Mouse (Mus musculus) embryo, embryonic 9.5 days (tissue): ENCODE measurements around the gene Fam49a.
"Not testable (repeated sequence)": the region's sequence is repeated elsewhere in the genome, so short reads cannot be mapped to it uniquely, and the experiment has no call there.

Experiments
- DNase-seq: peaks from one replicate; pipeline ENCODE4 v3.0.0-alpha.2; 2017; ENCODE audit errors: extremely low spot score

Gene Fam49a

GRCm38 (mm10) chr12:12261987-12262971 is at the start of gene Fam49a:
TSS of gene Fam49a (plus strand) at chr12:12262139.
- peak; percentile 86 for DNase-seq

- DNase-seq = no peak
Measured at GRCm38 (mm10) chr12:12213536-12213935, 48.4 kb upstream of the Fam49a start.

- no peak for DNase-seq
Measured at GRCm38 (mm10) chr12:12218947-12219346, 43.0 kb upstream of the Fam49a start.

- DNase-seq = no peak
Measured at GRCm38 (mm10) chr12:12220755-12221496, 41.0 kb upstream of the Fam49a start.

DNA sequence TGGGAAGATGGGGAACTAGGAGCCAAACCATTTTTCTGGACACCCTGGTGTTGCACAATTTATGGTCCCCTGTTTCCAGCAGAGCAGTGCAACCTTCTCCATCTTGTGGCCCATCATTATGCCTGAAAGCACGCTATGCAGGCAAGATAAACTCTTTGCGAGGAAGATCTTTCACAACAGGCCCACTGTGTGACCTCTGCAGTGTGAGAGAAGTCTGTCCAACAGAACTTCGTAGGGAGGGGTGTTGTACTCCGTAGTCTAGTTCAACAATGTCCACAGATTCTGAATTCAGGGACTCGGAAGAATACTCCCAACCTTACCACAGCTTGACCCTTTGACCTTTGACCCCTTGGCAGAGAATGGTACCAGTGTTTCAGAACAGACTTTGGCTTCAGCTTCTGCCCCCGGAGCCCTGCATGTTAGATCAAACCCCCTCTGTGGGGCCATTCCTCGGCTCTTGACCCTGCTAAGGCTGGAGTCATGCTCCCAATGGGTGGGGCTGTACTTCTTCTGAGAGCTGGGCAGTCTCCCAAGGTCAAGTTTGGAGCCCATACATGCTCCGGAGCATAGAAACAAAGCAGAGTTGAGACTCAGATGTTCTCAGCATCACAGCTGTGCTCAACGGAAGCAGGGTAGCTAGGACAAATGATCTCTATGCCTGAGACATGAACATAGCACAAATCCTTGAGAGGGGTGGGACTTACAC is 39.2 kb upstream of the Fam49a start:
- DNase-seq = peak; percentile 14

DNA sequence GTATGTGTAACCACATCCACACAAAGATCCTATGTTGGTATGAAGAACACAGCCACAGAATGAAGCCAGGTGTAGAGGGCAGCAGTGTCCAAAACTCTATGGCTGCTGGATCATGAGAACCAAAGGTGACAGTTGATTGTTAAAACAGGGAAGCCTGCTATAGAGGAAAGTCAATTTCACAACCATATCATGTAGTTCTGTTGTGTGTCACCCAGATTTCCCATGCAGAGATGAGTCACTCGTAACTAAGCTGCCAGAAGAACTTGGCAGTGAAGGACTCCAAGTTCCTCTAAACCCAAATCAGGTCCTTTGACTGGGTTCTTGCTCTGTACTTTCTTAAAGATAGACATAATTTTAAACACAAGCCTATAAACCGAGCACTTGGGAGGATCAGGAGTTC is 38.6 kb upstream of the Fam49a start:
- DNase-seq = no peak

DNA sequence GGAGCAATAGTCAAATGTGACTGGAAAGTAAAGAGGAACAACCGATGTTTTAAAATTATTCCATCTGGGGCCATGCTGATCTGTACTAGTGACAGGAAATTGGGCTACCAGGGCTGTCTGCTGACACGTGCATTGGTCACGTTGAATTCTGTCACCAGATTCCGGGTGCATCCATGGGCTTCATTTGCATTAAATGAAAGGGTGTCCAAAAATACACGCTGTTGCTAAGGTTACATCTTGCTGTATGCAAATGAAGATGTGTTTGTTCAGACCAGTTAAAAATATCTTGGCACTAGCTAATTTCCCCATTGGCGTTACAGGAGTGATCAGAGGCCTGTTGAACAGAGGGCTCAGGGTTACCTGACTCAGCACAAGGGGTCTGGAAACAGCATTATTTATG is 36.2 kb upstream of the Fam49a start:
- no peak for DNase-seq

DNA sequence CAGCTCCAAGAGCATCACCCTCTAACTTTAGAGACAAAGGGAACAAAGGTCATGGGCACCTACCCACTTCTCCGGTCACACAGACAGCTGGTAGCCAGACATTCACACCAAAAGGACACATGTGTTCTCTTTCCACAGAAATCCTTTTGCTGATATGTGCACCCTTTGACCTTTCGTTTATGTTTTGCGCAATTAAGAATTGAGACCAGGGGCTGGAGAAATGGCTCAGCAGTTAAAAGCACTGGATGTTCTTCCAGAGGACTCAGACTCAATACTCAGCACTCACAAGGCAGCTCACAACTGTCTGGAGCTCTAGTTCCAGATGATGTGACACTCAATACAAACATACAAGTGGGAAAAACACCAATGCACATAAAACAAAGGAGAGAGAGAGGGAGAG is 34.3 kb upstream of the Fam49a start:
- no peak for DNase-seq

DNA sequence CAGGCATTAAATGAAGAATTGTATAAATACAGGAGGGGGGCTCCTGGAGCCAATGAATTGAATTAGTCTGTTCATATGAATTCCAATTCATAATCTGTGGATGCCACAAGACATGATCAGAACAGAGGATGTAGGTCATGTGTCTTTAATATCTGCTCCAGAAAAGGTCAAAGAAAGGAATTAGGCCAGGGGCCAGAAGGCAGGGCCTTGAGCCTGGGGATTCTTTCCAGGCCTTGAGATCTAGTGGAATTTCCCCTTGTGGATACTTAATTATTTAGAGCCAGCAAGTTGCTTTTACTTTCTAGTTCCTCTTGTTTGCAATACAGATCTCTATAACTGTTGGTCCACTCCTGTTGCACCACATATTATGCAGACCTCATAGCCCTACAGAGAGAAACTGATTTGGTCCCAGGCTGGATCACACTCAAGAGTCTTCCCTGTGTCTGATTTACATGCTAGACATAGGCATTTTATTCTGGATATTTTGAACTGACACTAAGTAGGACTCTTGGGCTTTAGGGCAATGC is 31.8 kb upstream of the Fam49a start:
- DNase-seq = no peak

- no peak for DNase-seq
Measured at GRCm38 (mm10) chr12:12232097-12232496, 29.8 kb upstream of the Fam49a start.

DNA sequence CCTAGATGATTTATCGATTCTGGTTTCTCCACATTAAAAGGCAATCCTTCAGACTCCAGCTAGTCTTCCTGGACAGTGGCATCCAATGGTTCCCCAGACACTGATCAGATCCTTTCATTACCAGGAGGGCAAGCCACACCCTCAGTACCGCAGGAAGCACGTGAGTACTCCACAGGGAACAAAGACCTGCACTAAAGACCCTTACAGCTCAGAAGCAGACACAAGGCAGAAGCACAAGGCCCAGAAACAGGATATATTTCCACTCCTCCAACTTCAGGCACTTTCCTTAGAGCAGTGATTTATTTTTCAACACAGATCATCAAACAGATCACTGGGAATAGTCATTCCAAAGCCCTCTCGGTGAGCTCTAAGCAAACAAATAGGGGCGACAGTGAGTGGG is 25.0 kb upstream of the Fam49a start:
- peak; percentile 15 for DNase-seq

DNA sequence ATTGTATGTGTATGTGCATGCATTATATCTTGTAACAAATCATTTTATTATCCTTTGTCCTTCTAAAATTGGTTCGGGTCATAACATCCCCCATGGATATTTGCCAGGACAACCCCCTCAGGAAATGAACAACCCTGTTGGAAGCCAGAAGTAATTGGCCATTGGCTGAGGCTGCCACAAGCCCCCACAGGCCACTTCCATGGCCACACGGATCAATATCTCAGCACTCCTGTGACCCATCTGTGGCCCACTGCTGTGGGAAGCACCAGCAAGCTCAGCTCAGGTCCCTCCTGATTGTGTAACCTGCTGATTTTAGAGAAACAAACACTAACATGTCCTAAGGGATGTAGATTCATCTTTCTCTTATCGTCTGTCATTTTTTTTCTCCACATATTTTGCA is 22.4 kb upstream of the Fam49a start:
- no peak for DNase-seq

DNA sequence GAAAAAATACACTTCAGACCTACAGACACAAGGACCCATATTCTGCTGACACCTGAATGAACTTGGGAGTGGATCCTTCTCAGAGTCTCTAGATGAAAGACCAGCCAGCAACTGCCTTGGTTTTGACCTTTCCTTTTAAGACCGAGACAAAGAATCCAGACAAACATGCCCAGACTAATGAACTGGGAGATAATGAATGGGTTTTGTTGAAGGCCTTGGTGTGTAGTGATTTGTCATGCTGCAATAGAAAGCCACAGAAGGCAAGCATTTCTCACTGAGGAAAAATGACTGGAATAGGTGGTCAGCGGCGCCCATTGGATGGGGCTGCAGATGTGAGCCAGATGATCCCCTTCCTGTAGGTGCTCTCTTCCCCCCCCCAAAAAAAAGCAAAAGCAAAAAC is 18.8 kb upstream of the Fam49a start:
- DNase-seq = no peak

GRCm38 (mm10) chr12:12247023-12247422 is 14.9 kb upstream of the Fam49a start:
- not testable (repeated sequence) for DNase-seq

GRCm38 (mm10) chr12:12249521-12249920 is 12.4 kb upstream of the Fam49a start:
- no peak for DNase-seq

DNA sequence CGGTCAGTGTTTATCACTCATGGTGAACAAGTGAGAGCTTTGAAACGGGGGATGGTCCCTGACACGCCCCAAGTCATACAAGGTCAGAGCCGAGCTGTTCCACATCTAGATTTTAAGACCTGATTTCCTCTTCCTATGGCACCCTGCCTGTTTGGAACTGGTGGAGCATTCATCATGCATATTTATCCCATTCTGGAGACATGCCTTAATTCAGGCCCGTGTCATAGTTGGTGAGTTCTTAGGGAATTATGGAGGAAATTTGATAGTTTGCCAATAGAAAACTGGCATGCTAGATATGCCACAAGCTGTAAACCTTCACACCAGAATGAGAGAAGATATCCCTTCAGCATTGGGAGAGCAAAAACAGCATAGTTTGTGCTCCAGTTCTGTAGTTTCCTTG is 8.4 kb upstream of the Fam49a start:
- no peak for DNase-seq

DNA sequence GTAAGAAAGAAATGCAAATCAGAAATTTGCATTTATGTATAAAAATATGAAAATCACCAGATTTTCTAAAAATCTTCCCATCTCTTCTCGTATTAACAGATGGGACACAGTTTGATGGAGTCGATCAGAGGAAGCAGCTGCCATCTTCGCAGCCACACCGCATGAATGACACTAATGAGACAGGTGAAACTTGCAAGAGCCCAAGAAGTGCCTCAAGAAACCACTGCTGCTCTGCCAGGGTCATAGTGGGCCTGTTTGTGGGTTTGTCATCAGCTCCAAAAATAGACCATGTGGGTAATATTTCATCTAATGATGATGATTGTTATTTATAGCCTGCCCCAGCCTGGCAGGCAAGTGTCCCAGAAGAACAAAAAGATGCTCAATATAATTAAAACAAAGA is 7.8 kb upstream of the Fam49a start:
- DNase-seq = no peak

GRCm38 (mm10) chr12:12260979-12261960 is 669 bp upstream of the Fam49a start:
- no peak for DNase-seq

- peak; percentile 20 for DNase-seq
Measured at GRCm38 (mm10) chr12:12263371-12263791, 1.4 kb downstream of the Fam49a start.

DNA sequence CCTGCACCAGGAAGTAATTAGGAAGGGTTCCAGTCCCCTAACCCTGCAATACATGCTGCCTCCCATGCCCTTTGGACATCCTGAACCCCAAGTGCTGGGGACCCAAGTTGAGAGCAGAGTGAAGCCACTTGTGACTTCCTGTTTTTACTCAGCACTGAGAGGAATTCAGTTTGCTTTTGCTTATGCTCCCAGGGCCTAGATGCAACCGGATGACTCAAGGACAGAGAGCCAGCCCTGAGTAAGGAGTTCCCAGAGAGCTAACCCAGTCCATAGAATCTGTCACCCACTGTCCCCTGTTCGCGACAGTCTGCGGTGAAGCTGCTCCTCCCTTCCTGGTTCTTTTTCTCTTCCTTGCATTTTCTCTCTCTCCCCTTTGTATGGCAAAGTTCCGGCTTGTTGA is 2.2 kb downstream of the Fam49a start:
- no peak for DNase-seq

DNA sequence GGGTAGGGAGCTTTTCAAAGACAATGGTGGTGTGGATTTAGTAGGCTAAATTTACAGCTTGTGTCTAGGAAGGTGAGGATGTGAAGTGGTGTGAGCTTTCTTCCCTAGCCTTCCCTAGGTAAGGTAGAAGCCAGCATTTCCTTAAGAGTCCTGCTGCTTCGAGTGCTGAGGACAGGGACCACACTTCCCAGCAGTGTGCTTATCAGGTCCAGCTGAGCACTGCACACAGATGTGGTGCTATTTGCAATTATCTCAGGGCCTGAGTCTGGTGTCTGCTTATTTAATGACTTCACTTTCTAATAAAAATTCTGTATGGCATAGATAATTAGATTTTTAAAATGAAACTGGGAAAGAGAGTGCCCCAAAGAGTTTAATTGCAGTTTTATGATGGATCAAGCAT is 4.6 kb downstream of the Fam49a start:
- no peak for DNase-seq
